Mouse (Mus musculus) testis, adult 2 months (tissue): Measurements from ENCODE around the gene Sptb. TPM values are rescaled to one million over a fixed set of nuclear protein-coding genes. Genes with fewer than 3 reads are reported as not detected.
A peak's percentile ranks its signal among the peaks of the same experiment; 100 is the strongest.

Experiments
- H3K27ac ChIP-seq: fragments of 200-500 bp; 2 replicates; pipeline ENCODE4 v1.5.1; 2012; ENCODE audit warnings: low read depth, low read length; ENCODE audit not compliant: control insufficient read depth, insufficient read depth
- H3K27me3 ChIP-seq: fragments of 200-500 bp; 2 replicates; pipeline ENCODE4 v1.6.1; 2012; ENCODE audit warnings: mild to moderate bottlenecking, low read length, moderate library complexity; ENCODE audit not compliant: control insufficient read depth, insufficient read depth
- H3K36me3 ChIP-seq: fragments of 200-500 bp; 2 replicates; pipeline ENCODE4 v1.6.1; 2012; ENCODE audit warnings: mild to moderate bottlenecking, low read length; ENCODE audit not compliant: control insufficient read depth, insufficient read depth
- H3K4me1 ChIP-seq: fragments of 200-500 bp; 2 replicates; pipeline ENCODE4 v1.6.1; 2012; ENCODE audit warnings: low read length; ENCODE audit not compliant: control insufficient read depth, insufficient read depth
- H3K4me3 ChIP-seq: fragments of 200-500 bp; 2 replicates; pipeline ENCODE4 v1.5.1; 2012; ENCODE audit warnings: low read depth, mild to moderate bottlenecking, low read length, moderate library complexity, mixed read lengths; ENCODE audit not compliant: control insufficient read depth
- CTCF ChIP-seq: fragments of 200-500 bp; IDR thresholded peaks from 2 replicates; pipeline ENCODE4 v1.5.1; 2012; ENCODE audit warnings: low read depth, mild to moderate bottlenecking, inconsistent platforms, low read length, moderate library complexity; ENCODE audit not compliant: control insufficient read depth, insufficient read depth, insufficient replicate concordance
- POLR2A ChIP-seq: fragments of 200-500 bp; IDR thresholded peaks from 2 replicates; pipeline ENCODE4 v1.6.1; 2012; ENCODE audit warnings: low read depth, mild to moderate bottlenecking, inconsistent platforms, low read length, moderate library complexity; ENCODE audit not compliant: control insufficient read depth
- polyA plus RNA-seq: library from polyadenylated mRNA; depleted of rRNA; stranded (reverse); fragments of >200 nt; gene quantifications from 2 replicates; pipeline ENCODE4 v1.2.3, GENCODE M21; 2012; rRNA removed

Gene Sptb
- polyA plus RNA-seq, 1 experiment, result 3.9 TPM

DNA sequence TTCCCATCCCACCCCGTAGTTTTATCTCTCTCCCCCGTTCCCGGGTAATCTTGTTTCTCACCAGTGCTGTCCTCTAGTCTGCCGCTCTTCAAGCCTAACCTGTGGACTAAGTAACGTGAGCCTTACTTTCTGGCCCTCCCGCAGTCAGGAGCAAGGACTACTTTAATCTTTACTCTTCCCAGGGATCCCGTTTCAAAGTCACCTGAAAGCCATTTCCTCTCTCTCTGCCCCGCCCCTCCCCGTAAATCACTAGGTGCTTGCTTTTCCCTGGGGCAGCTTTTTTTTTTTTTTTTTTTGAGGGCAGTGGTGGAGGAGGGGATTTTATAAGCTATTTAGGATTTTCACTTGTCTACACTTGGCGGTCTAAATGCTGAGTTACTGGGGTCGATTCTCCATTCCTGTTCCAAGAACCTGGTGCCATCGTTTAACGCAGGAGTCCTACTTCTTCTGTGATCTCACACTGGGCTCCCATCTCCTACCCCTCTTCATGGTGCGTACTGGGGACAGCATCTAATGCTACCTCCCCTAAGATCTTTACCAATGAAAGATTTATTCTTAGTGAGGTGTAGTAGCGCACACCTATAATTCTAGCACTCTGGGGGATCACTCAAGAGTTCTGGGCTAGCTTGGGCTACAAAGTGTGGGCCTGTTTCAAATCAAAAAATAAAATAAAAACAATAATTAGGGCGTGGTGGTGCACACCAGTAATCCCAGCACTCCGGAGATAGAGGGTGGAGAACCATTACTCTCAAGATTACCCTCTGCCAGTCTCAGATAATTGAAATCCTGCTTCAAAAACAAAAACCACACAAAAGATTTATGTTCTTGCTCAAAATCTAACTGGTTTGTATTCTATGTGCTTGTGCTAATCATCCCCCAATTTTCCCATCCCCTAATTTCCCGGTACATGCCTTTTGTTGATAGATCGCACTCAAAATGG, 178.1 kb downstream of the Sptb start:
- H3K4me3 ChIP-seq, result peak overlapping the region; percentile 83
- TF ChIP-seq POLR2A (no peak), CTCF (no peak)
- no peaks in the 10 kb centered on the region for H3K36me3 ChIP-seq
- no peaks in the 10 kb centered on the region for H3K27me3 ChIP-seq
- H3K27ac ChIP-seq, result no peak overlapping the region
- peaks cover 4% of the 10 kb centered on the region for H3K4me1 ChIP-seq

DNA sequence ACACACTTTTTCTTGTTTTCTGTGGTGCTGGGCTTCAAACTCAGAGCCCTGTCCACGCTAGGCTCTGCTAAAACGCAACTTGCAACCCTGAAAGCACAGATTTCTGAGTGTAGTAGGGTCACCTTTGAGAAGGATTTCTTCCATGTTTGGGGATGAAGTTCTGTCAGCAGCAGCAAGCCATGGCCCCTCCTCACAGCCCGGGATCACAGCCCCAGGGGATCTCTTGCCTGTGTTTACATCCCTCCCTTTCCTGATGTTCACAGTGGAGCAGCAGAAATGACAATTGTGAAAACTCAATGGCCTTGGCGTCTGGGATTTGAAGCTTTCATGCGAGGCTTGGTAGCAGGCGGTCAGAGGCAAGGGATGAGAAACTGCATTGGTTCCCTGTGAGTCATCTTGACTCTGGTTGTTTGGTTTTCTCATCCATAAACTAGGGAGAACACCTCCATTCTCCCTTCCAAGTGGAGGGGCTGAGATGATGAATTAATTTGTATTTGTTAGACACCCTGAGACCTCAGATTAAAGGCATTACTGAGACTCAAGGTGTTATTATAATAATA, 179.7 kb downstream of the Sptb start, which contains the start of gene Plekhg3:
Gene Plekhg3 (plus strand): TSS at position 312 of the 560 bp plus-strand sequence.
- peaks cover 4% of the 10 kb centered on the region for H3K4me1 ChIP-seq
- H3K27ac ChIP-seq, result no peak within 1 kb of the TSS
- H3K27me3 ChIP-seq, result no peaks in the 10 kb centered on the region
- no peak for TF ChIP-seq CTCF
- no peak for TF ChIP-seq POLR2A
- H3K4me3 ChIP-seq, result no peak within 1 kb of the TSS
- no peaks in the 10 kb centered on the region for H3K36me3 ChIP-seq

Other genes starting within 250 kb of the Sptb start
- 2.2 and 2.7 TPM in 2 replicates for gene Plekhg3, start 179.7 kb downstream of the Sptb start, polyA plus RNA-seq
- 38.1 and 51.6 TPM in 2 replicates for gene Churc1, start 55.0 kb upstream of the Sptb start, polyA plus RNA-seq
- 9.2 and 9.9 TPM in 2 replicates for gene Fntb, start 55.0 kb upstream of the Sptb start, polyA plus RNA-seq
- 0.12 TPM in 1 of 2 replicates, not detected in the other for gene Gpx2, start 85.0 kb upstream of the Sptb start, polyA plus RNA-seq
- gene Rab15, start 112.4 kb upstream of the Sptb start, polyA plus RNA-seq, result 0.32 and 0.90 TPM in 2 replicates